Comparison of ENCODE assay signal across 24 mouse cellular contexts in genomic region chr15:15500276-15500675, GRCm38 (mm10).
DNase-seq lines count a peak whose midpoint lies in the region; ATAC-seq and TF ChIP-seq lines count a peak whose summit lies in the region.
"Had no signal": no experiment of that assay in that cellular context is flagged by ENCODE, and none has a peak within 500 bp of the region (broad histone marks: within the 10 kb centered on the region; RNA-seq: fewer than 3 reads in every experiment).

No protein-coding gene starts in this region.

- 93% methylated on average over 4 of the region's 4 CpGs for WGBS in kidney, postnatal 0 days
- WGBS in kidney, embryonic 15.5 days: 91% methylated on average over 4 of the region's 4 CpGs

- no peak overlapping the region for H3K4me2 ChIP-seq in kidney, postnatal 0 days (ENCODE audit: low read length)
- no peak overlapping the region for H3K4me2 ChIP-seq in kidney, embryonic 15.5 days
- H3K4me2 ChIP-seq: forebrain, embryonic 13.5 days; heart, embryonic 11.5 days; hindbrain, embryonic 12.5 days had no signal

- H3K27me3 ChIP-seq in kidney, postnatal 0 days (ENCODE audit: insufficient read depth, low read length): no peaks in the 10 kb centered on the region
- H3K27me3 ChIP-seq in kidney, embryonic 15.5 days: no peaks in the 10 kb centered on the region
- no peaks in the 10 kb centered on the region for H3K27me3 ChIP-seq in E14TG2a.4 (ENCODE audit: insufficient read depth, low read length)
- H3K27me3 ChIP-seq in Patski: no peaks in the 10 kb centered on the region
- H3K27me3 ChIP-seq: forebrain, embryonic 13.5 days; hindbrain, embryonic 12.5 days had no signal

- H3K9me3 ChIP-seq in kidney, postnatal 0 days (replicated peaks; ENCODE audit: low read length): no peaks in the 10 kb centered on the region
- H3K9me3 ChIP-seq in kidney, embryonic 15.5 days (replicated peaks): no peaks in the 10 kb centered on the region
- peaks cover 1% of the 10 kb centered on the region for H3K9me3 ChIP-seq in E14TG2a.4 (ENCODE audit: low read length)
- H3K9me3 ChIP-seq: forebrain, embryonic 10.5 days; forebrain, embryonic 13.5 days; G1E; hindbrain, embryonic 12.5 days had no signal

- H3K9ac ChIP-seq in kidney, postnatal 0 days (ENCODE audit: low read depth, low read length): no peak overlapping the region
- no peak overlapping the region for H3K9ac ChIP-seq in kidney, embryonic 15.5 days
- H3K9ac ChIP-seq: forebrain, embryonic 13.5 days; hindbrain, embryonic 12.5 days had no signal

- TF ChIP-seq CTCF in kidney, postnatal 0 days (IDR thresholded peaks at IDR 0.05; ENCODE audit: low read depth): 0 out of 2 replicates have a peak, but pooled peaks have one; percentile 23
- TF ChIP-seq CTCF in E14TG2a.4 (conservative IDR thresholded peaks at IDR 0.05; ENCODE audit: low read length) (0 out of 2 replicates have a peak, but pooled peaks have one; percentile 33), Patski (IDR thresholded peaks at IDR 0.05) (peak; percentile 7)

- no peak overlapping the region for H3K27ac ChIP-seq in kidney, postnatal 0 days
- H3K27ac ChIP-seq in kidney, embryonic 15.5 days: no peak overlapping the region
- H3K27ac ChIP-seq: forebrain, embryonic 10.5 days; forebrain, embryonic 13.5 days; gastrocnemius, adult 2 months; hindbrain, embryonic 12.5 days had no signal

- POLR2A ChIA-PET in Patski (lab: Charles Lee): no interaction called here

- H3K36me3 ChIP-seq in kidney, postnatal 0 days (ENCODE audit: insufficient read depth, low read length): no peaks in the 10 kb centered on the region
- no peaks in the 10 kb centered on the region for H3K36me3 ChIP-seq in kidney, embryonic 15.5 days
- H3K36me3 ChIP-seq in E14TG2a.4 (ENCODE audit: insufficient read depth, low read length): no peaks in the 10 kb centered on the region
- H3K36me3 ChIP-seq: forebrain, embryonic 10.5 days; G1E; hindbrain, embryonic 12.5 days had no signal

- H3K4me3 ChIP-seq in kidney, postnatal 0 days (replicated peaks; ENCODE audit: low read depth, low read length): no peak overlapping the region
- H3K4me3 ChIP-seq in kidney, embryonic 15.5 days (replicated peaks): no peak overlapping the region
- H3K4me3 ChIP-seq in E14TG2a.4 (replicated peaks; ENCODE audit: low read length): no peak overlapping the region
- H3K4me3 ChIP-seq: forebrain, embryonic 10.5 days; forebrain, embryonic 13.5 days; gastrocnemius, adult 2 months; hindbrain, embryonic 12.5 days had no signal

- CTCF ChIA-PET in Patski (lab: Charles Lee): no interaction called here

- H3K4me1 ChIP-seq in kidney, postnatal 0 days (replicated peaks; ENCODE audit: insufficient read depth, low read length): no peaks in the 10 kb centered on the region
- no peaks in the 10 kb centered on the region for H3K4me1 ChIP-seq in kidney, embryonic 15.5 days
- no peaks in the 10 kb centered on the region for H3K4me1 ChIP-seq in E14TG2a.4 (replicated peaks; ENCODE audit: low read depth, low read length)
- H3K4me1 ChIP-seq: forebrain, embryonic 10.5 days; forebrain, embryonic 13.5 days; hindbrain, embryonic 12.5 days had no signal

- in situ Hi-C loops in Patski (cut with MboI; ENCODE audit: low pct_unique_long_range_greater_than_20kb): no loop called here

- no peak for DNase-seq in kidney, postnatal 0 days (ENCODE audit: low spot score)
- DNase-seq in 416B (ENCODE audit: low read depth) (peak; percentile 20), Patski (ENCODE audit: low read depth, low spot score) (no peak)
- DNase-seq in lung, postnatal 25 days (ENCODE audit: low spot score): no peak
- DNase-seq: adrenal gland, adult 8-10 months; adrenal gland, postnatal 25 days; cerebellum, adult 11-12 months; cerebellum, adult 8-10 months; cerebellum, postnatal 10 days; gastrocnemius, adult 2 months; gastrocnemius, postnatal 14 days; heart, adult 11 months had no signal

- ATAC-seq in kidney, postnatal 0 days (replicated peaks; ENCODE audit: low FRiP score, low read depth): no peak
- no peak for ATAC-seq in kidney, embryonic 15.5 days (replicated peaks; ENCODE audit: low FRiP score)
- no peak for ATAC-seq in Patski
- no peak for ATAC-seq in megakaryocyte-erythroid progenitor cell, adult 5-6 weeks (replicated peaks; ENCODE audit: low FRiP score, low TSS enrichment, poor library complexity, severe bottlenecking)
- ATAC-seq: forebrain, embryonic 13.5 days; forebrain, embryonic 16.5 days; hindbrain, embryonic 16.5 days; inflammation-experienced regulatory T-cells, adult 6 months; intestine, embryonic 16.5 days had no signal
